Mouse (Mus musculus) brain, adult 2 months (tissue): Measurements from ENCODE around the gene Trak1.

Experiments used
- DNase-seq: peaks from one replicate; pipeline ENCODE4 v3.0.0; 2011; ENCODE audit warnings: low read depth, low spot score

Gene Trak1

DNA sequence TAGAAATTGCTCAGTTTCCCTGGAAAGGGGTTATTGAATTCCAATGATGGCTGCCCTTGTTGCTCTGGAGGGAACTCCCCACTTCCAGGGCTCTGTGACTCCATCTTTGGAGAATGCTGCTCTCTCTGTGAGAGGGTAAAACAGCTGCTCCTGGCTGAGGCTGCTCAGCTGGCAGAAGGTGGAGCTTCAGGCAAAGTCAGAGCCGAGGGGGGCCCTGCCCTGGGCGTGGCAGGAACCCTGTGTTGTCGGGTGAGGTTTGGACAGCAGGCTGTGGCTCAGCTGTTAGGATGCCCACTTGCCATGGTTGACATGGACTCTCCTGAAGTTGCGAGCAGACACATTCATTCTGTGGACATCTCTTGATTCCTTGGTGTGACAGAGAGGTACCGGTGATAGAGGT lies 49.3 kb downstream of the Trak1 start:
- DNase-seq, result no peak

DNA sequence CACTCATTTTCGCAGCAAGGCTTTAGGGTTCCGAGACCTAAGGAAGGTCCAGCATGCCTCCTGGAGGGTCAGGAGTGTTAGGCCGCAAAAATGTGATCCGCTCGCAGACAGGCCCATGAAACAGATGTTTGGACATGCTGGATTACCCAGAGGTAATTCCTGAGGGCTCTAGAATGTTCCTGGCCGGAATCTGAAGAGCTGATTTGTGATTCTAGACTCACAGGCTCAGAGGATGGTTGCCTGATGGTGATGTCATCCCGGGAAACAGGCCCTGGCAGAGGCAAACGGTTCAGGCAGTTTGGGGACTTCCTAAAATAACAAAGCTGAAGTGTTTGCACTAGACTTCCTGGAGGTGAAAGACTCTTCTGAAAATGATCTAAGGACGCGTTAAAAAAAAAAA lies 50.7 kb downstream of the Trak1 start:
- peak; percentile 86 for DNase-seq

DNA sequence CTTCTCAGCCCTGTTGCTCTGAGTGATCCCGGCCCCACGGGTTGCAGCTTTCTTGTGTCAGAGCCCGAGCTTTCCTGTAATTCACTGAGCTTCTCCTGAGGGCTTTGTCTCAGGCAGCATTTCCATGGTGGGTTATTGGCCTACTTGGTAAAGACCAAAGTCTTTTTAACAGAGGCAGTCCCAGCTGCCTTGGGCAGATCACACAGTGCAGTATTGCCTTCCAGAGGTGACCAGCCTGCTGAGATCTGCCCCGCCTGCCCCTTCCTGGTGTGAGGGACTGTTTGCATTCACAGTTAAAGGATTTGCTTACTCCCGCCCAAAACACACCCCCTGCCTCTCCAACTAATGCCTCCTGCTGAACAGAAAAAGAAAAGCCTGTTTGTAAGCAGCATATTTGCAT lies 51.2 kb downstream of the Trak1 start:
- no peak for DNase-seq

GRCm38 (mm10) chr9:121349111-121349510 lies 51.8 kb downstream of the Trak1 start:
- no peak for DNase-seq

DNA sequence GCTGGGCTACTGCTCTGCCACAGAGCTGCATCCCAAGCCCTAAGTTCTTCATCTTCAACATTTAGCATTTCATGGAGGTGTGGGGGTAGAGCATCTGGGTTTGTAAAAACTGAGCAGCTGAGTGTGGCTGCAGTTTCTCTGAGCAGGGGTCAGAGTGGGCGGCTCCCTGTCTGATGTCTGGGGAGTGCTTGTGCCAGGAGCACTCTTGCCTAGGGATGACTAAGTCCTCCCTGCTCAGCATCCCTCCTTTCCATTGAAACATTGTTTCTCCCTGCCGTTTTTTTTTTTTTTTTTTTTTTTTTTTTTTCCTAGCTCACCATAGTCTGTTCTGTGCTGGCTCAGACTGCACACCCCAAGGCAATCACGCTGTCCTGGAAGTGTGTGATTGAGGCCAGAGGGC lies 53.3 kb downstream of the Trak1 start:
- DNase-seq, result peak; percentile 82

GRCm38 (mm10) chr9:121351388-121352078 lies 54.2 kb downstream of the Trak1 start:
- DNase-seq, result no peak

- peak; percentile 67 for DNase-seq
Measured at GRCm38 (mm10) chr9:121352131-121352606, 54.9 kb downstream of the Trak1 start.

DNA sequence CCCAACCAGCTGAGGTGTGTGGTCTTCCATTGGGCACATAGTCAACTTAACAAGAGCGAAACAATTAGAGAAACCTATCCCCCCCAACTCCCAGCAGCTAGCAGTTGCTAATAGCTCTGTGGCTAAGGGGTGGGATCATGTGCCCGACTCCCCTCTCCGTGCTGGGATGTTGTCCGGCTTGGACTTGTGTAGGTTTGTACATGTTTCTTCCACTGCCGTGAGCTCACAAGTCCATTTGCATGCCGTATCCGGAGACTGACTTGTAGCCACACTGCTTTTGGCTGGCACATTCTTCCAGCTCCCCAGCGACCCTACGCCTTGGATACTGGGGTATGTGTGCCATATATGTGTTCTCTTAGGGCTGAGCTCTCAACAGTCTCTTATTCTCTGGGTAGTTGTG lies 55.4 kb downstream of the Trak1 start:
- DNase-seq, result no peak

DNA sequence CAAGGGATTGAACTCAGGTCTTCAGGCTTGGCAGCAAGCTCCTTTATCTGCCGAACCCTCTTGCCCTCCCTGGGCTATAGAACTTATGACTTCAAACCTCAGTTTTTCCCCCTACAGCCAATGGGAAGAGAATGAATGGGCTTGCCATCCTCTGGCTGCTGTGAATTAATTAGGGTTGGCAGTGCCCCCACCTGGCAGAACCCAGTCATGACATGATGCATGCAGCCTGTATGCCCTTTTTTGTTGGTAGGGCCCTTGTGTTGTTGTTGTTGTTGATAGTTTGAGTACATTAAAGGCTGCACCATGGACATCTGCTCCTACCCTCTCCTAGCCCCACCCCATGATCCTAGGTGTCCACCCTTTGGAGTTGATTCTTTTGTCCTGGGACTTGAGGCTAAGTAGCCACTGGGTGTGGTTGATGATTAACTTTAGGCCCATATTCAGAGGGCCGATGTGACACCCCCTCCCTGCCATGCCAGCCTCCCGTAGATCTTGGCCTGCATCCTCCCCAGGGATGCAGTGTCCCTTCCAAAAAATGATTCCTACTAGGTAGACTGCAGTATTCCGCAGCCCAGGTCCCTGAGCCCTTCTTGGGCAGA lies 57.6 kb downstream of the Trak1 start:
- DNase-seq, result peak; percentile 61

DNA sequence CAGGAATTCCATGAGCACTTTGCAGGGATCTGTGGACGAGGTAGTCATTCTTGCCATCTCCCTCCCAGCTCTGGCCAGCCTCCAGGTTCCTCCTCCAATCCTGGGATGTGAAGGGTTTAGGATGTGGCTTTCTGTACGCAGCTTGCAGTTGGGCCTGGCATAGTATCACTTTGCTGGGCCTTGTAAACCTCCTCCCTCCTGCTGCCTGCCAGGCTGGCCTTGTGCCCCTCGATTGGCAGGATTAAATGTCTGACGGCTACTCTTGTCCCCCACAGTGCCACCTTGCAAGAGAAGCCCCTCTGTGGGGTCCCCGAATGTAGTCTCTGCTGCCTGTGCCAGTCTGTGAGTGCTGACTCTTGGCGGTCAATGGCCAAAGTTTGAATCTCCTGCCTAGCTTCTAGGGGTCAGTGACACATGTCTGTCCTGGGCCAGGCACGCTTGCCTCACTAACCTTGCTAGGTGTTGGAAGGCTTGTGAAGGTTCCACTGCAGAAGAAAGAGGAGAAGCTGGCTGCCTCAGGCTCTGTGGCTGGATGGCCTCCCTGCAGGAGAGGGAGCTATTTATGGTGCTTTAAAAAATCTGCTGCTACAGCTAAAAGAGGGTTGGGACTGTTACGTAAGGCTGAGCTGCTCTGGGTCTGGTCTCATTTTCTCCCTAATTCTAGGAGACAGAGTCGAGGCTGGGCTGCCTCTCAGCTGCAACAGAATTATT lies 58.3 kb downstream of the Trak1 start:
- DNase-seq, result peak; percentile 97

DNA sequence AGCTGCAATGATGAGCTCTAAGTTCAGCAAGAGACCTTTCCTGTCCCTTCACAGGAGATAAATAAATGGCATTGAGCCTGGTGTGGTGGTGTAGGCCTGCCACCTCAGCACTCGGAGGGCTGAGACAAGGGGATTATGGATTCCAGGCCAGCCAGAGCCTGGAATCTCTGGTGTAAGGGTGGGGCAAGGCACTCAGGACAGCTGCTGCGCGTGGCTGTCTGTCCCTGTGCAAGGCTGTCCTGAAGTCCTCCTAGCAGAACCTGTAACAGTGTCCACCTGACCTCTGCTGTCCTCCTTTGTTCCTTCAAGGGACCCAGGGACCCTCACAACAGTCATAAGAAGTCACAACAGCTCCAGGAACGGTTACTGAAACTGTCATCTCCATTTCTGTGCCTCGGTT lies 59.8 kb downstream of the Trak1 start:
- no peak for DNase-seq

DNA sequence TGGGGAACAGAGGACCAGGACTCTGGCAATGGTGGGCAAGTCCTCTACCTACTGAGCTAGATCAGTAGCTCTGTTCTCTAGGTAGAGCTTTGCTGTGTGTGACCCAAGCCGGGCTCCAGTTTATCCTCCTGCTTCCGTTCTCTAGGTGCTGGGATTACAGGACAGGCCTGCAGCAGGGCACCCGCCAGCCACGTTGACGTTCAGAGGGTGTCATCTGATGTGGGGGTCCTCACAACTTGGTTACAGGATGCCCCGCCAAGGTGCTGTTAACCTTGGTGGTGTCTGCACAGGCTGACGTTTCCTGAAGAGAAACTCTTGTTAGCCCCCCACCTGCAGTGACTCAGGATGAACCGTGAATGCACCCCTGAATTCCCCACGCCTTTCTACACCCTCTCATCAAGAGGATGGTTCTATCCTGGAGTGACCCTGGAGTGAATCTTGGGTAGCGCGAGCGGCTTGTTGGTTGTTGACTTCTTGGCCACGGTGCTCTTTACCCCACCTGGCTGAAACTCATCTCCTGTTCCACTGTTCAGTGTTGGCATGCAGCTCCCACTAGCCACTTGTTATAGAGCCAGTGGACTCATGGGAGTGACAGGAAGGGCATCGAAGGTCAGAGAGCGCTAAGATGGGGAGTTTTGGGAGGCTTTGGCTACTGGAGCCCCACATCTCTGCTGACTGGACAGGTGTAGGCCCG lies 60.4 kb downstream of the Trak1 start:
- DNase-seq, result no peak

GRCm38 (mm10) chr9:121358418-121358817 lies 61.1 kb downstream of the Trak1 start:
- no peak for DNase-seq

DNA sequence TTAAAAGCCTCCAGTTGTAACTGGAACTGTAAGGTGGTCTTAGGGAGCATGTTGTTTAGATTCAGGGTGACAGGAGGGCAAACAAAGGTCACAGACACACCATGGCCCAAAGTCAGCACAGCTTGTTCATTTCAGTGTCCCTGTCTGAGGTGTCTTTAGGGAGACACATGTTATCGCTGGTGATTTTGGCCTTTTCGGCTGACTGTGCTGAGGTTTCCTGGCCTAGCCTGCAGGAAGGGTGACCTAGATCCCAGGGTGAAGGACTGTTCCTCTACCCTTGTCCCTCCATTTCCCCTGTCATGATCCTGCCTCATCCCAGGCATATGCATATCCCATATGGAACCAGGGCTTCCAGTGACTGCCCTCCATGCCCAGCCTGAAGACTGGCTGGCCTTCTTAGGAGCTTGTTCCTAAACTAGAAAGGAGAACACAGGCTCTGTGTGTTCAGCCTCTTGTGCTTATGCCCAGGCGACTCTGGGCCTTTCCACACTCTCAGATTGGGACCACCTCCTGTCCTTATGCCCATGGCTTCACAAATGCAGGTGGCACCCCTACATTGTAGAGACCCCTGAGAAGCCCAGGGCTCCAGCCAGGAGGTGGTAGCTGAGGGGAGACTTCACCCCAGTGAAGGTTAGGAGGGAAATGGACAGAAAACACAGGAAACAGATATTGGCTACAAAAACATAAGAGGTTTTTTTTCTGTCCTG lies 62.1 kb downstream of the Trak1 start:
- no peak for DNase-seq

- peak; percentile 90 for DNase-seq
Measured at GRCm38 (mm10) chr9:121360327-121360954, 63.1 kb downstream of the Trak1 start.

- peak; percentile 86 for DNase-seq
Measured at GRCm38 (mm10) chr9:121361010-121361409, 63.7 kb downstream of the Trak1 start.

DNA sequence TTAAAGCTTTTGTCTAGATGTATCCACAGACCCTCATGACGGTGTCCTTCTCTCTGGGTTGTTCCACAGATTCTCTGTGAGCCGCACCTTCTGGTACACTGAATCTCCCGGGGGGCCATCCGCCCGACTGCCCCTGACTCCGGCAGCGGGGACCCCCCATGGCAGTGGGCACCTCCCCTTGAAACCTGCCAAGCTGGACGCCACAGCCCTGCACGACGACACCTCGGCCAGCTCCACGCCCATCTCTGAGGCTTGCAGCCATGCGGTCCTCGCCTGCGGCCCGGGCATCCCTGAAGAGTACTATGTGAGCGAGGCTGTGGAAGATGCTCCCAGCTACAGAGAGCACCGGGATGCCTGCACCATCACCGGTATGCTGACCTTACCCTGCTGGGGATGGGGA lies 66.6 kb downstream of the Trak1 start:
- no peak for DNase-seq

DNA sequence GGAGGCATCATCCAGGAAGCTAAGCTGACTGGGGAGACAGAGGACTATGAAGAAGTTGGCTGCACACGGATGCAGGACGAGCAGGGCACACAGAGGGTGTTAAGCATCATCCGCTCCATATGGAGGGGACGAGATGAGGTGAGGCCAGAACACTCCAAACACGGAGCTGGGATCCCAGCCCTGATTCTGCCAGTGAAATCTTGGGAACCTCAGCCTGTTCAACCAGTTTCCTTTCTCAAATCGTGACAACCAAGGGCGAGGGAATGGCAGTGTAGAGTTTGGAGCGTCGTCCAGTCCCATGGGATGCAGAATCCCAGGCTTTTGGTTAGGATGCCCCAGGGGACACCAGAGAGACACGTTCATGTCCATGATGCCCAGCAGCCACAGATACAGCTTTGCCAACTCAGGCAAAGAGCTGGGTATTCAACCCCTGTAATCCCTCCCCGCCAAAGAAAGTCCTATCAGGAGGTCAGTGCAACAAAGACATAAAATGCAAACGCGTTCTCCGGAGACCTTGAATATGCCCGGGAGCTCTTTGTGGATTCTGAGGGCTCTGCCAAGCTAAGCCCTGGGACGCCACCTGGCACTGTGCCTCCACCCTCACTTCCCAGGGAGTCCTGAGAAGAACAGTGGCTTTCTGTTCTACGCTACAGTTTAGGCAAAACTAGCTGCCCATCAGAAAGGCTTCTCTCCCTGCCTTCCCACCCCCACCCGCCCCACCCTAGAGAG lies 69.0 kb downstream of the Trak1 start:
- DNase-seq, result peak; percentile 79

DNA sequence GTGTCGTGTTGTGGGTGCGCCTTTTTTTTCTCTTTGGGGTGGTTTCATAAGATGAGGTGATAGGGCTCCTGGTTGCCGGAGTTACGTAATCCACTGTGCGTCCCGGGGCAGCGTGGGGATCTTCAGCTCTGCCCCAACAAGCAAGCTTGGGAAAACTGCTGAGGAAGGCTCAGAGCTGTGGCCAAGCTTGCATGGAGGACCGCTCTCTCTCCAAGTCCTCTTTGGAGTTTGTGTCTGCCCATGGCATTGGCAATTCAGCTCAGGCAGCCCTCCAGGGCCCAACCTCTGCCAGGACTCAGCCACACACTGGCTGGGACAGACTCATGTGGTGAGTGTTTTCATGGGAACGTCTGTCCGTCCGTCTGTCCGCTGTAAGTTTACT lies 69.6 kb downstream of the Trak1 start:
- DNase-seq, result peak; percentile 56

DNA sequence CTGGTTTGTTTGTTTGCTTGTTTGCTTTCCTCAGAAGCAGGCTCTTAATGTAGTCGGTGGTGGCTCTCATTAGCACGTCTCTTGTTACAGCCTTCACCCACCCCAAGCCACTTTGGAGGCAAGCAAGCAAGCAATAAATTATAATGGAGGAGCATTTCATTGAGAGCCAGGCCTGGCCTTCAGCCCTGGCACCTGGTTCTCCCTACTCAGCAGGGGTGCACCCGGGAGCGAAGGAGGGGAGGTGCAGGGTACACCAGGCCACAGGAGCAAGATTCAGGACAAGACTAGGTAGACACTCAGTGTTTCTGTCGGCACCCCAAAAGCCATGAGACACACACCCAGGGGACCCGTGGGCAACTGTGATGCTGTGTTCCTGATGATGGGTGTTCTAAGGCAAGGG lies 72.3 kb downstream of the Trak1 start:
- DNase-seq, result no peak
